ENCODE assay signal across 8 mouse cellular contexts in the genomic region with DNA sequence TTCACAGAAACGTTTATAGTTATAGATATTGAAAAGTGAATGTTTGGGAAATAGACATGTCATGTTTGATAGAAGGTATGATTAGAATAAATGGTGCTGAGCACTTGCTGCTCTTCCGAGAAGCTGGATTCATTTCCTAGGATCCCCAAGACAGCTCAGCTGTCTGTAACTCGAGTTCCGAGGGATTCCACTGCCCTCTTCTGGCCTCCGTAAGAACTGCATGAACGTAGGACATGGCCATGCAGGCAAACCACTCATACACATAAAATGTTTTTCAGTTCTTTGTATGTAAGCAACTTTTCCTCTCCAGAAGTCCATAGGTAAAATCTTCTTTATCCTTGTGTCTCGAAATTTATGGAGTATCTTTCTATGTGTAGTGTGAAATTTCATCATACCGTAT. TPM values are rescaled to one million over a fixed set of nuclear protein-coding genes. Genes with fewer than 3 reads are reported as not detected.
DNase-seq lines count a peak whose midpoint lies in the region; ATAC-seq lines count a peak whose summit lies in the region.

No protein-coding gene starts in this region.

- ATAC-seq in cerebellum, adult (ENCODE audit: insufficient number of reproducible peaks, low FRiP score, low TSS enrichment): no peak

- peak; percentile 58 for DNase-seq in cerebellum, adult 11 months
- peak; percentile 54 for DNase-seq in adrenal gland, adult 2 months
- peak; percentile 59 for DNase-seq in embryo, embryonic 11 days
- peak; percentile 27 to 51 for DNase-seq in gastrocnemius, postnatal 4 days (ENCODE audit: low spot score in 2 of 2)
- peak; percentile 60 for DNase-seq in layer of hippocampus, adult 9-10 months (ENCODE audit: low spot score)
- DNase-seq in lung, postnatal 4 days: peak; percentile 40 to 69
- peak; percentile 1 to 13 for DNase-seq in spleen, postnatal 36 days (ENCODE audit: low spot score in 2 of 2)

RNA-seq across cellular contexts. Expression of a gene that starts 50.6 kb away (rescaled TPM):
- 100 to 1,000 TPM in 1 of 2 experiments, 10 to 100 TPM in 1; 93.3 to 111 TPM for total RNA-seq in adrenal gland, adult 2 months (2021)
- polyA plus RNA-seq in adrenal gland, adult 2 months (2012; rRNA removed): 244 and 316 TPM in 2 replicates
- total RNA-seq in gastrocnemius, postnatal 4 days (2021): 10 to 100 TPM; 83.8 to 89.4 TPM

Comparison
In these comparisons a context has a peak if more than half of its experiments do, and no peak if none do; other contexts are left out.
1. DNase-seq: peak in every context shown above with its lines; median percentile 60 in layer of hippocampus, adult 9-10 months; 59 in embryo, embryonic 11 days; 58 in cerebellum, adult 11 months; 54 in lung, postnatal 4 days; 54 in adrenal gland, adult 2 months; 39 in gastrocnemius, postnatal 4 days; 7 in spleen, postnatal 36 days.